Mouse (Mus musculus) thymus, adult 2 months (tissue): Measurements from ENCODE around the gene Pnpla5.
A peak's percentile ranks its signal among the peaks of the same experiment; 100 is the strongest.

Experiments
- CTCF ChIP-seq: fragments of 200-500 bp; IDR thresholded peaks from 2 replicates; pipeline ENCODE4 v1.5.1; 2012; ENCODE audit warnings: mild to moderate bottlenecking, control low read depth, low read length, moderate library complexity, borderline replicate concordance; ENCODE audit not compliant: control insufficient read depth, poor library complexity, insufficient read depth; ENCODE audit errors: extremely low read depth
- POLR2A ChIP-seq: fragments of 200-500 bp; IDR thresholded peaks from 2 replicates; pipeline ENCODE4 v1.6.1; 2012; ENCODE audit warnings: mild to moderate bottlenecking, low read length, control low read depth, moderate library complexity; ENCODE audit not compliant: control insufficient read depth, poor library complexity, insufficient read depth; ENCODE audit errors: extremely low read depth

- peak; percentile 20; the same call in 1 of the 2 replicates for TF ChIP-seq CTCF
- TF ChIP-seq POLR2A: no peak
Measured at GRCm38 (mm10) chr15:84135472-84135871, 12.5 kb upstream of the Pnpla5 start.
